Mouse (Mus musculus) forebrain, embryonic 11.5 days (tissue): ENCODE measurements around the gene Aadacl3. TPM values are rescaled to one million over a fixed set of nuclear protein-coding genes. Genes with fewer than 3 reads are reported as not detected.

ENCODE experiments used
- ATAC-seq: fragments of 200-750 bp; cut with Nextera tagmentation; replicated peaks from 2 replicates; pipeline ENCODE4 v1.8.0; 2017; ENCODE audit warnings: moderate TSS enrichment; ENCODE audit not compliant: low FRiP score
- DNase-seq: peaks from one replicate; pipeline ENCODE4 v3.0.0-alpha.2; 2017; ENCODE audit warnings: low spot score
- H3K27ac ChIP-seq: fragments of 300-500 bp; sonication (generic); 2 replicates; pipeline ENCODE4 v1.5.1; 2014; ENCODE audit warnings: low read depth, low read length
- H3K27me3 ChIP-seq: fragments of 300-500 bp; sonication (generic); 2 replicates; pipeline ENCODE4 v1.6.1; 2014; ENCODE audit warnings: mild to moderate bottlenecking, low read length, mixed read lengths; ENCODE audit not compliant: control insufficient read depth, insufficient read depth
- H3K36me3 ChIP-seq: fragments of 300-500 bp; sonication (generic); 2 replicates; pipeline ENCODE4 v1.6.1; 2014; ENCODE audit warnings: mild to moderate bottlenecking, low read length, moderate library complexity, mixed read lengths; ENCODE audit not compliant: control insufficient read depth, insufficient read depth
- H3K4me1 ChIP-seq: fragments of 300-500 bp; sonication (generic); replicated peaks from 2 replicates; pipeline ENCODE4 v1.6.1; 2014; ENCODE audit warnings: low read length, mixed read lengths; ENCODE audit not compliant: control insufficient read depth, insufficient read depth
- H3K4me2 ChIP-seq: fragments of 300-500 bp; sonication (generic); 2 replicates; pipeline ENCODE4 v1.6.1; 2014; ENCODE audit warnings: low read depth, mild to moderate bottlenecking, low read length, moderate library complexity, mixed read lengths; ENCODE audit not compliant: severe bottlenecking
- H3K4me3 ChIP-seq: fragments of 300-500 bp; sonication (generic); 2 replicates; pipeline ENCODE4 v1.5.1; 2014; ENCODE audit warnings: low read depth, low read length
- H3K9ac ChIP-seq: fragments of 300-500 bp; sonication (generic); 2 replicates; pipeline ENCODE4 v1.6.1; 2014; ENCODE audit warnings: low read length
- H3K9me3 ChIP-seq: fragments of 300-500 bp; sonication (generic); 2 replicates; pipeline ENCODE4 v1.6.1; 2016; ENCODE audit warnings: low read length, mixed read lengths; ENCODE audit not compliant: control insufficient read depth
- WGBS: fragments of 180-500 bp; shearing (Covaris S2); extraction: QIAGEN DNeasy Blood & Tissue Kit; methylation state at CpG from one replicate; pipeline ENCODE4 v1.1.7; 2014; 5-methylcytosine and 5-hydroxymethylcytosine counted together
- polyA plus RNA-seq: library from polyadenylated mRNA; unstranded; fragments of >200 nt; fragmentation: Nextera tagmentation; extraction: Ambion mirVana; gene quantifications from 2 replicates; pipeline ENCODE4 v1.2.1, GENCODE M21; 2014

The Aadacl3 gene
- polyA plus RNA-seq, result not detected in 2 replicates

DNA sequence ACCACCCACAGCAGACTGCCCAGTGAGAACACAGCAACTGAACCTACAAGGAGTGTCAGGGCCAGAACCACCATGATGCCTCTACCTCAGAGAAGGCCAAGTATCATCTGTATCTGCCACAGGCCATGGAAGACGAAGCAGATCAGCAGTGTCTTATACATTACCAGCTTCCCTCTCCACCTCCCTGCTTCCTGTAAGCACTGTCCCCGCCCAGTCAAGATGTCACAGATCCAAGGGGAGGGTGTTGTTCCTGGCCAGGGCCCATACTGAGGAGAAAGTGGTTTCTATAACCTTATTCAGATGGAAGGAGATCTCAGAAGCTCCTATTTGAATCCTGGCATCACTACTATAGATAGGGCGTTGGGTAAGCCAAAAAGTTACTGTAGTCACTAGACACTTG lies at the start of gene Aadacl3:
Aadacl3 (minus strand) TSS at position 101 of the 400 bp plus-strand sequence.
- no peak within 1 kb of the TSS for H3K9ac ChIP-seq
- no peaks in the 10 kb centered on the region for H3K4me1 ChIP-seq
- DNase-seq, result no peak
- 71% methylated on average over 3 of the region's 3 CpGs for WGBS
- H3K27ac ChIP-seq, result no peak within 1 kb of the TSS
- H3K4me3 ChIP-seq, result no peak within 1 kb of the TSS
- H3K36me3 ChIP-seq, result no peaks in the 10 kb centered on the region
- H3K4me2 ChIP-seq, result no peak within 1 kb of the TSS
- no peak for ATAC-seq
- H3K9me3 ChIP-seq, result peaks cover 4% of the 10 kb centered on the region; the same call in 1 of the 2 replicates
- H3K27me3 ChIP-seq, result no peaks in the 10 kb centered on the region

DNA sequence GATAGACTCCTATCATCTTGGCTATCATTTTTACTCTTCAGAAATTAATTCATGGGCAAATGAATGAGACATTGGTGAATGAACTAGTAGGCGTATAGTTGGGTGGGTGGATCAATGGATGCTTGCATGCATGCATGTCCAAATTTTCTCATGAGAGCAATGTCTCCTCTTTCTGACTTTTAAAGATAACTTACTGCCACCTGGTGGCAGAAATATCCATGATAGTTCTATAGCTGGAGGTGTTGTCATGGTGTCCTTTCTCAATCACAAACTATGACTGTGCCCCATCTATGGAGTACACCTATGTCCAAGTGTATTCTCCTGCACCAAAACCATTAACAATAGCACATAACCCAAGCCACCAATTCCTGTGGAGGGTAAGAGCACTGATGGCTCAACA lies 43.0 kb upstream of the Aadacl3 start:
- H3K4me3 ChIP-seq, result no peak overlapping the region
- no peak overlapping the region for H3K4me2 ChIP-seq
- DNase-seq, result no peak
- no peaks in the 10 kb centered on the region for H3K4me1 ChIP-seq
- ATAC-seq, result no peak
- no peak overlapping the region for H3K9ac ChIP-seq
- H3K27ac ChIP-seq, result no peak overlapping the region
- H3K9me3 ChIP-seq, result peaks cover 3% of the 10 kb centered on the region; the same call in 1 of the 2 replicates
- WGBS, result 86% methylated on average over 1 of the region's 1 CpGs
- no peaks in the 10 kb centered on the region for H3K27me3 ChIP-seq
- H3K36me3 ChIP-seq, result no peaks in the 10 kb centered on the region

DNA sequence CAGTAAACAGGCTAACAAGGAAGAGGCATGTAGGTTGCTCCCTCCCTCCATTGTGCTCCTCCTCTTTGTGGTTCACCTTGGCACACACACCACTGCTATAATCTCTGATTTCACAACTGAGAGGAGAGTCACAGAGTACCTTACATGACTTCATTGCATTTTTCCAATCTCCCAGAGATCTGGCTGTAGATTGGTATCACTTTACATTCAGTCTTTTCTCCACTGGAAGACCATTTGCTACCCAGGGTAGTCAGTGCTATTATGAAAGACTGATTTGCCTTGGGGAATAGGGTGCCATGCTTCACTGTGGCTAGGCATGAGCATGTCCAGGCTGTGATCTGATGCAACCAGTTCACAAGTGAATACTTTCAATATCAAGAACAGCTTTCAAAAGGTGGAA lies 29.8 kb upstream of the Aadacl3 start:
- H3K27me3 ChIP-seq, result no peaks in the 10 kb centered on the region
- H3K4me3 ChIP-seq, result no peak overlapping the region
- H3K4me2 ChIP-seq, result no peak overlapping the region
- peaks cover 8% of the 10 kb centered on the region; the same call in 1 of the 2 replicates for H3K9me3 ChIP-seq
- ATAC-seq (no peak), DNase-seq (no peak)
- no peaks in the 10 kb centered on the region for H3K36me3 ChIP-seq
- no peak overlapping the region for H3K9ac ChIP-seq
- no peaks in the 10 kb centered on the region for H3K4me1 ChIP-seq
- no peak overlapping the region for H3K27ac ChIP-seq

DNA sequence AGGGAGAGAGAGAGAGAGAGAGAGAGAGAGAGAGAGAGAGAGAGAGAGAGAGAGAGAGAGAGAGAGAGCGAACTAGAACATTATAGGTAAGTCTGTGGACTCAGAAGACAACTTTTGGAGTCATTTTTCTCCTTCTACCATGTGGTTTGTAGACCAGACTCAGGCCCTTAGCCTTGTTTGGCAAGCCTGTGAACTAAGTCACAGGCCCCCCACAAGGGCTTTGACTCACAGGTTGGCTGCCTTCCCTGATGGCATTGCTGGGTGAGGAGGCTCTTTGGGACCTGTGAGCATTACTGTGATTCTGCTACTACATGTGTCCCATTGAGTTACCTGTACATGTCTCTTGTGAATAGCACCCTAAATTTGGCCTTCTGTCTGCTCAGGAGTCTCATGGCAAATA lies 4.5 kb upstream of the Aadacl3 start:
- H3K4me2 ChIP-seq, result no peak overlapping the region
- DNase-seq, result no peak
- H3K27me3 ChIP-seq, result no peaks in the 10 kb centered on the region
- H3K27ac ChIP-seq, result no peak overlapping the region
- no peaks in the 10 kb centered on the region for H3K4me1 ChIP-seq
- H3K36me3 ChIP-seq, result no peaks in the 10 kb centered on the region
- no peak for ATAC-seq
- H3K9me3 ChIP-seq, result no peaks in the 10 kb centered on the region; the same call in 1 of the 2 replicates
- 44% methylated on average over 1 of the region's 1 CpGs for WGBS
- no peak overlapping the region for H3K4me3 ChIP-seq
- H3K9ac ChIP-seq, result no peak overlapping the region

DNA sequence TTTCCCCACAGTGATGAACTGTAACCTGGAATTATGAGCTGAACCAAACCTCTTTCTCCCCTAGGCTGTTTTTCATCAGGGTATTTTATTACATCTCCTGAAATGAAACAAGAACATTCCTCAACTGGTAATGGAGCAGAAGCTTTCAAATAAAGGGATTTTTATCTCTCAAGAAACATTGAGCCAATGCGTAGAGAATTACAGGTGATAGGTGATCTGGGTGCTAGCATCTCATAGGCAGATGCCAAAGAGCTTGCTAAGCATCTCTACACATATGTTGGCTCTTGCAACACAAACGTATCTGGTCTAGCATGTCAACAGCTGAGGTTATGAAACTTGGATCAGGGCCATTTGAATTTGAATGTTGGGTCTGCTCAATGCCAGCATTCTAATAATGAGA lies 1.6 kb upstream of the Aadacl3 start:
- 90% methylated on average over 2 of the region's 2 CpGs for WGBS
- H3K4me3 ChIP-seq, result no peak overlapping the region
- no peak overlapping the region for H3K4me2 ChIP-seq
- H3K9ac ChIP-seq, result no peak overlapping the region
- no peak overlapping the region for H3K27ac ChIP-seq
- no peaks in the 10 kb centered on the region for H3K4me1 ChIP-seq
- no peaks in the 10 kb centered on the region for H3K27me3 ChIP-seq
- DNase-seq, result no peak
- ATAC-seq, result no peak
- no peaks in the 10 kb centered on the region; the same call in 1 of the 2 replicates for H3K9me3 ChIP-seq
- H3K36me3 ChIP-seq, result no peaks in the 10 kb centered on the region

DNA sequence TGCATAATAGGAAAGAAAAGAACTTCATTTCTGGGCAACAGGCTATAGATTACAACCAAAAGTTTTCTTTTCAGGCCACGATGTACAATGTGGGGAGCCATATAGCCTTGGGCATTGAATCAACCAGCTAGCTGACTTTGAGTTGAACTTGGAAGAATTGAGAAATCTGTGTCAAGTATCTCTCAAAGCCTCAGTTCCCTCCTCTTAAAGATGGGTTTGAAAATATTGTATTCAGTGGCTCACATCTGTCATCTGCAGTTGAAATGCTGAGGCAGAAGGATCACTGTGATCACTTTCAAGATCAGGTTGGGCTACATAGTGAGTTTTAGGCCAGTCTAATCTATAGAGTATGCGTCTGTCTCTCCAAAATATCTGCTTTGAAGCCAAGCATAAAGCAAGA lies 10.3 kb downstream of the Aadacl3 start, which contains the start of gene Gm9944:
Gm9944 (minus strand) TSS at position 101 of the 400 bp plus-strand sequence.
- H3K9ac ChIP-seq, result no peak within 1 kb of the TSS
- H3K9me3 ChIP-seq, result peaks cover 6% of the 10 kb centered on the region; the same call in 1 of the 2 replicates
- H3K36me3 ChIP-seq, result no peaks in the 10 kb centered on the region
- no peak within 1 kb of the TSS for H3K4me2 ChIP-seq
- ATAC-seq (no peak), DNase-seq (no peak)
- no peaks in the 10 kb centered on the region for H3K27me3 ChIP-seq
- WGBS, result 72% methylated on average over 2 of the region's 2 CpGs
- no peak within 1 kb of the TSS for H3K4me3 ChIP-seq
- H3K27ac ChIP-seq, result no peak within 1 kb of the TSS
- H3K4me1 ChIP-seq, result no peaks in the 10 kb centered on the region

DNA sequence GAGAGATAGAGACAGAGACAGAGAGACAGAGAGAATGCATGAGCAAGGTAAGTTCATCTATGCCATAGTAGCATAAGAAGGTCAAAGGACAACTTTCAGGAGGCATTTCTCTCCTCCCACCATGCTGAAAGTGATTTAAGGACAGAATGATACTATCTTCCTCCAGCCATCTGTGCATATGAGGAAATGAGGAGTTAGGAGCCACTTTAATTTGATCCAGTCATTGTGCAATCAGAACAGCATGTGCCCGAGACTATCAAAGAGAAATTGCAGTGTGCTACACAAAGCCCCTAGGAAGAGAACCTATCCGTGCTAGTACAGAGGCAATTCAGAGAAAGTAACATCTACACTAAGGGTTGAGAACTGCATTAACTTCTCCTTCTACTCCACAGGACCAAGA lies 15.0 kb downstream of the Aadacl3 start:
- Histone ChIP-seq H3K27me3 (no peaks in the 10 kb centered on the region), H3K36me3 (no peaks in the 10 kb centered on the region), H3K9ac (no peak overlapping the region), H3K27ac (no peak overlapping the region), H3K4me3 (no peak overlapping the region), H3K4me1 (no peaks in the 10 kb centered on the region), H3K4me2 (no peak overlapping the region), H3K9me3 (no peaks in the 10 kb centered on the region; the same call in 1 of the 2 replicates)
- ATAC-seq (no peak), DNase-seq (no peak)
- 82% methylated on average over 2 of the region's 2 CpGs for WGBS

DNA sequence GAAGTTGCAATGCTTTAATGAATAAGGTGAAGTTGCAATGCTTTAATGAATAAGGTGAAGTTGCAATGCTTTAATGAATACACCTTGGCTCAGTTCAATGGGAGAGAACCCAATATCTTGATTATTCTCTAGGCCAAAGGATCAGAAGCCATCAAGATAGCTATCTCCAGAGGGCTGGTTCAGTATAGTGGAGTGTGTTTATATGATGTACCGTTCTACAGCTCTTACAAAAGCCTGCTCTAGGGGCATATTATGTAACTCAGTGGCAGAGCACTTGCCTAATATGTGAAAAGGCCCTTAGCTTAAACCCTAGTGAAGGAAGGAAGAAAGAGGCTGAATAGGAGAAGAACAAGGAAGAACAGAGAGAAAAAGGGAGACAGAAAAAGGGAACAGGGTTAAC lies 22.0 kb downstream of the Aadacl3 start:
- DNase-seq (no peak), ATAC-seq (no peak)
- Histone ChIP-seq H3K9ac (no peak overlapping the region), H3K27ac (no peak overlapping the region), H3K36me3 (no peaks in the 10 kb centered on the region), H3K4me2 (no peak overlapping the region), H3K9me3 (peaks cover 2% of the 10 kb centered on the region; the same call in 1 of the 2 replicates), H3K27me3 (no peaks in the 10 kb centered on the region), H3K4me3 (no peak overlapping the region), H3K4me1 (no peaks in the 10 kb centered on the region)
- 90% methylated on average over 1 of the region's 1 CpGs for WGBS

DNA sequence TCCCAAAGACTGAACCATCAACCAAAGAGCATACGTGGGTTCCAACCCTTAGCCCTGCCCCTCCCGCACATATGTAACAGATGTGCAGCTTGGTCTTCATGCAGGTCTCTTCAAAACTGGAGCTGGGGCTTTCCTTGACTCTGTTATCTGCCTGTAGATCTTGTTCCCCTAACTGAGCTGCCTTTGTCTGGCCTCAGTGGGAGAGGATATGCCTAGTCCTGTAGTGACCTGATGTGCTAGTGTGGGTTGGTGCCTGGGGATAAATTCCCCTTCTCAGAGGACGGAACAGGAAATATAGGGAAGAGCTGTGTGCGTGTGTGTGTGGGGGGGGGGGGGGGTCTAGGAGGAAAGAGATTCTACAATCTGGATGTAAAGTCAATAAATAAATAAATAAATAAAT lies 22.5 kb downstream of the Aadacl3 start:
- Histone ChIP-seq H3K4me3 (no peak overlapping the region), H3K9ac (no peak overlapping the region), H3K27me3 (no peaks in the 10 kb centered on the region), H3K9me3 (peaks cover 2% of the 10 kb centered on the region; the same call in 1 of the 2 replicates), H3K4me1 (no peaks in the 10 kb centered on the region), H3K4me2 (no peak overlapping the region), H3K36me3 (no peaks in the 10 kb centered on the region), H3K27ac (no peak overlapping the region)
- WGBS, result 92% methylated on average over 4 of the region's 4 CpGs
- no peak for ATAC-seq
- no peak for DNase-seq
